Mouse (Mus musculus) ovary, adult 18-20 months (tissue): ENCODE data around the gene Stk32c.

ENCODE experiments used
- DNase-seq: peaks from one replicate; pipeline ENCODE4 v3.0.0; 2022; ENCODE audit warnings: low spot score, mixed read lengths

Gene Stk32c

GRCm38 (mm10) chr7:139143785-139144184, 69.3 kb downstream of the Stk32c start:
- no peak for DNase-seq

- no peak for DNase-seq
These were observed 73.1 kb downstream of the Stk32c start for GRCm38 (mm10) chr7:139139921-139140461.

GRCm38 (mm10) chr7:139136906-139137491, 76.1 kb downstream of the Stk32c start:
- DNase-seq = no peak

- no peak for DNase-seq
These were observed 77.9 kb downstream of the Stk32c start for GRCm38 (mm10) chr7:139135236-139135635.

- peak; percentile 60 for DNase-seq
These were observed 79.7 kb downstream of the Stk32c start for GRCm38 (mm10) chr7:139133446-139133845.

GRCm38 (mm10) chr7:139131538-139131937, 81.6 kb downstream of the Stk32c start:
- DNase-seq = no peak

- DNase-seq = no peak
These were observed 82.7 kb downstream of the Stk32c start for GRCm38 (mm10) chr7:139130361-139130760.

- no peak for DNase-seq
These were observed 84.1 kb downstream of the Stk32c start for GRCm38 (mm10) chr7:139128994-139129393.

- DNase-seq = no peak
These were observed 86.6 kb downstream of the Stk32c start for GRCm38 (mm10) chr7:139126549-139126948.

GRCm38 (mm10) chr7:139125881-139126280, 87.2 kb downstream of the Stk32c start:
- DNase-seq = no peak

- no peak for DNase-seq
These were observed 93.3 kb downstream of the Stk32c start for GRCm38 (mm10) chr7:139119775-139120153.

GRCm38 (mm10) chr7:139119152-139119774, 93.8 kb downstream of the Stk32c start:
- peak; percentile 64 for DNase-seq

- DNase-seq = peak; percentile 12
These were observed 105.0 kb downstream of the Stk32c start for GRCm38 (mm10) chr7:139107908-139108650.

GRCm38 (mm10) chr7:139105705-139106104, 107.4 kb downstream of the Stk32c start:
- DNase-seq = no peak

GRCm38 (mm10) chr7:139105076-139105475, 108.0 kb downstream of the Stk32c start:
- no peak for DNase-seq

GRCm38 (mm10) chr7:139103960-139104381, 109.1 kb downstream of the Stk32c start:
- no peak for DNase-seq

- DNase-seq = no peak
These were observed 111.3 kb downstream of the Stk32c start for GRCm38 (mm10) chr7:139101826-139102225.

GRCm38 (mm10) chr7:139101286-139101804, 111.8 kb downstream of the Stk32c start:
- no peak for DNase-seq

GRCm38 (mm10) chr7:139100531-139101095, 112.5 kb downstream of the Stk32c start:
- DNase-seq = no peak

- no peak for DNase-seq
These were observed 116.7 kb downstream of the Stk32c start for GRCm38 (mm10) chr7:139096399-139096798.

GRCm38 (mm10) chr7:139095282-139095681, 117.8 kb downstream of the Stk32c start:
- DNase-seq = no peak

- no peak for DNase-seq
These were observed 118.3 kb downstream of the Stk32c start for GRCm38 (mm10) chr7:139094761-139095160.
